Mouse (Mus musculus): ENCODE measurements around the gene Atp8b2. TPM values are rescaled to one million over a fixed set of nuclear protein-coding genes. Genes with fewer than 3 reads are reported as not detected.

Atp8b2 gene
- polyA plus RNA-seq, 1 experiment = 112 TPM

- Histone ChIP-seq H3K4me1 (ENCODE audit: control insufficient read depth, insufficient read depth, low read length) (peaks cover 3% of the 10 kb centered on the region), H3K4me3 (ENCODE audit: insufficient read depth, low read length) (no peak overlapping the region), H3K27ac (ENCODE audit: insufficient read depth, low read length) (no peak overlapping the region)
- TF ChIP-seq CTCF (IDR thresholded peaks at IDR 0.05; ENCODE audit: extremely low read depth, insufficient read depth, low read length) = no peak
- TF ChIP-seq POLR2A (IDR thresholded peaks at IDR 0.05; ENCODE audit: extremely low read depth, insufficient read depth, low read length) = no peak
Measured at GRCm38 (mm10) chr3:89945026-89945425, 18.3 kb downstream of the Atp8b2 start.

- TF ChIP-seq POLR2A (IDR thresholded peaks at IDR 0.05; ENCODE audit: extremely low read depth, insufficient read depth, low read length) (no peak), CTCF (IDR thresholded peaks at IDR 0.05; ENCODE audit: extremely low read depth, insufficient read depth, low read length) (no peak)
- Histone ChIP-seq H3K4me3 (ENCODE audit: insufficient read depth, low read length) (no peak overlapping the region), H3K4me1 (ENCODE audit: control insufficient read depth, insufficient read depth, low read length) (no peaks in the 10 kb centered on the region), H3K27ac (ENCODE audit: insufficient read depth, low read length) (no peak overlapping the region)
Measured at GRCm38 (mm10) chr3:89942894-89943293, 20.4 kb downstream of the Atp8b2 start.

- 0 out of 2 replicates have a peak, but pooled peaks have one; percentile 5 for TF ChIP-seq POLR2A (IDR thresholded peaks at IDR 0.05; ENCODE audit: extremely low read depth, insufficient read depth, low read length)
- TF ChIP-seq CTCF (IDR thresholded peaks at IDR 0.05; ENCODE audit: extremely low read depth, insufficient read depth, low read length) = no peak
- no peak overlapping the region for H3K27ac ChIP-seq (ENCODE audit: insufficient read depth, low read length)
Measured at GRCm38 (mm10) chr3:89936495-89936894, 26.8 kb downstream of the Atp8b2 start.

GRCm38 (mm10) chr3:89932925-89933324 is 30.4 kb downstream of the Atp8b2 start:
- Histone ChIP-seq H3K27ac (ENCODE audit: insufficient read depth, low read length) (no peak overlapping the region), H3K4me1 (ENCODE audit: control insufficient read depth, insufficient read depth, low read length) (no peaks in the 10 kb centered on the region), H3K4me3 (ENCODE audit: insufficient read depth, low read length) (no peak overlapping the region)
- TF ChIP-seq POLR2A (IDR thresholded peaks at IDR 0.05; ENCODE audit: extremely low read depth, insufficient read depth, low read length) (no peak), CTCF (IDR thresholded peaks at IDR 0.05; ENCODE audit: extremely low read depth, insufficient read depth, low read length) (no peak)

More at GRCm38 (mm10) chr3:89936495-89936894, 26.8 kb downstream of the Atp8b2 start:
- no peak overlapping the region for H3K4me3 ChIP-seq (ENCODE audit: insufficient read depth, low read length)
- no peaks in the 10 kb centered on the region for H3K4me1 ChIP-seq (ENCODE audit: control insufficient read depth, insufficient read depth, low read length)

- Histone ChIP-seq H3K27ac (ENCODE audit: insufficient read depth, low read length) (no peak overlapping the region), H3K4me3 (ENCODE audit: insufficient read depth, low read length) (no peak overlapping the region), H3K4me1 (ENCODE audit: control insufficient read depth, insufficient read depth, low read length) (no peaks in the 10 kb centered on the region)
- TF ChIP-seq CTCF (IDR thresholded peaks at IDR 0.05; ENCODE audit: extremely low read depth, insufficient read depth, low read length) (no peak), POLR2A (IDR thresholded peaks at IDR 0.05; ENCODE audit: extremely low read depth, insufficient read depth, low read length) (no peak)
Measured at GRCm38 (mm10) chr3:89928956-89929355, 34.4 kb downstream of the Atp8b2 start.

GRCm38 (mm10) chr3:89926440-89926839 is 36.9 kb downstream of the Atp8b2 start:
- Histone ChIP-seq H3K4me3 (ENCODE audit: insufficient read depth, low read length) (no peak overlapping the region), H3K27ac (ENCODE audit: insufficient read depth, low read length) (no peak overlapping the region), H3K4me1 (ENCODE audit: control insufficient read depth, insufficient read depth, low read length) (no peaks in the 10 kb centered on the region)
- TF ChIP-seq CTCF (IDR thresholded peaks at IDR 0.05; ENCODE audit: extremely low read depth, insufficient read depth, low read length) (no peak), POLR2A (IDR thresholded peaks at IDR 0.05; ENCODE audit: extremely low read depth, insufficient read depth, low read length) (no peak)

- Histone ChIP-seq H3K4me3 (ENCODE audit: insufficient read depth, low read length) (no peak overlapping the region), H3K27ac (ENCODE audit: insufficient read depth, low read length) (no peak overlapping the region), H3K4me1 (ENCODE audit: control insufficient read depth, insufficient read depth, low read length) (no peaks in the 10 kb centered on the region)
- no peak for TF ChIP-seq POLR2A (IDR thresholded peaks at IDR 0.05; ENCODE audit: extremely low read depth, insufficient read depth, low read length)
- no peak for TF ChIP-seq CTCF (IDR thresholded peaks at IDR 0.05; ENCODE audit: extremely low read depth, insufficient read depth, low read length)
Measured at GRCm38 (mm10) chr3:89920711-89921110, 42.6 kb downstream of the Atp8b2 start.

- Histone ChIP-seq H3K27ac (ENCODE audit: insufficient read depth, low read length) (no peak overlapping the region), H3K4me3 (ENCODE audit: insufficient read depth, low read length) (no peak overlapping the region), H3K4me1 (ENCODE audit: control insufficient read depth, insufficient read depth, low read length) (no peaks in the 10 kb centered on the region)
- no peak for TF ChIP-seq CTCF (IDR thresholded peaks at IDR 0.05; ENCODE audit: extremely low read depth, insufficient read depth, low read length)
Measured at GRCm38 (mm10) chr3:89917408-89917807, 45.9 kb downstream of the Atp8b2 start.

- Histone ChIP-seq H3K27ac (ENCODE audit: insufficient read depth, low read length) (no peak overlapping the region), H3K4me3 (ENCODE audit: insufficient read depth, low read length) (no peak overlapping the region), H3K4me1 (ENCODE audit: control insufficient read depth, insufficient read depth, low read length) (no peaks in the 10 kb centered on the region)
- TF ChIP-seq CTCF (IDR thresholded peaks at IDR 0.05; ENCODE audit: extremely low read depth, insufficient read depth, low read length) (no peak), POLR2A (IDR thresholded peaks at IDR 0.05; ENCODE audit: extremely low read depth, insufficient read depth, low read length) (no peak)
Measured at GRCm38 (mm10) chr3:89916622-89917021, 46.7 kb downstream of the Atp8b2 start.

GRCm38 (mm10) chr3:89914700-89915099 is 48.6 kb downstream of the Atp8b2 start:
- H3K27ac ChIP-seq (ENCODE audit: insufficient read depth, low read length) = no peak overlapping the region
- H3K4me1 ChIP-seq (ENCODE audit: control insufficient read depth, insufficient read depth, low read length) = no peaks in the 10 kb centered on the region
- TF ChIP-seq POLR2A (IDR thresholded peaks at IDR 0.05; ENCODE audit: extremely low read depth, insufficient read depth, low read length) = no peak
- no peak for TF ChIP-seq CTCF (IDR thresholded peaks at IDR 0.05; ENCODE audit: extremely low read depth, insufficient read depth, low read length)
- H3K4me3 ChIP-seq (ENCODE audit: insufficient read depth, low read length) = no peak overlapping the region

Data from cortical plate, adult 2 months (tissue).